In the genomic region with DNA sequence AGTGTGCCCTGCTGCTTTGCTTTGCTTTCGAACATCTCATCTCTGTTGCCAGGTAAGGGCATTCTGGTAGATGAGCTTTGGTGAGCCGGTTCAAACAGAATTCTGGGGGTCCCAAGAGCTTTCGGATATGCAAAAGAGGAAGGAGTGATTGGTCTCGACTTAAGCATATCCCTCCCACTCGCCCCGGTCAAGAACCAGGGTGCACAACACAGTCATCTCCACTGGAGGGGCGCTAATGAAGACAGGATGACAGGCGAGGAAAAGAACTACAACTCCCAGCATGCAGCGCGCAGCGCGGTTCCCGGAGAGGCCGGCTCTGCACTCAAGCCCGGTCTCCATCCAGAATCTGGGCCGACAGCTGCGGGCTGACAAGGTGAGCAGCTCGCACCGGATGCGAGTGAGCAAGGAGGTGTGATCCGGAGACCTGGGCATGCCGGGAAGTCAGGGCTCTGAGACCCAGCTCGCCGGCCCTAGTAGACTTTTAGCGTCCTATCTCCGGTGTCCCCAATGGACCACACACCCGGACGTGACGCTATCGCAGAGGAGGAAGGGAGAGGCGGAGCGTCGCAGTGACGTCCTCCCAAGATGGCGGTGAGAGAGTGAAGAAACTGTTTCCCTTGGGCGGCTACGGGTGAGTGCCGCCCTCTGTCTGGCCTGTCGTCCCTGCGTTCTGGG, we compare ENCODE assay signal across 8 mouse cellular contexts. TPM values are rescaled to one million over a fixed set of nuclear protein-coding genes. Genes with fewer than 3 reads are reported as not detected.
DNase-seq lines count a peak whose midpoint lies in the region; ATAC-seq lines count a peak whose summit lies in the region.

A gene (plus strand): TSS at position 1 of the 675 bp plus-strand sequence.

- peak; percentile 96 for ATAC-seq in hindbrain, embryonic 14.5 days (ENCODE audit: low FRiP score)

- under 1% methylated on average over 40 of the region's 40 CpGs for WGBS in hindbrain, embryonic 14.5 days

- H3K4me2 ChIP-seq in hindbrain, embryonic 14.5 days (replicated peaks), result peak within 1 kb of the TSS; percentile 82

- H3K4me3 ChIP-seq in hindbrain, embryonic 14.5 days (replicated peaks; ENCODE audit: low read length), result peak within 1 kb of the TSS; percentile 73

- peak within 1 kb of the TSS; percentile 79 for H3K9ac ChIP-seq in hindbrain, embryonic 14.5 days

- peak; percentile 99 for DNase-seq in R1 (ENCODE audit: low read depth, low spot score)
- DNase-seq in cerebellum, postnatal 25 days, result peak; percentile 97 to 100
- peak; percentile 98 for DNase-seq in frontal cortex, postnatal 25 days (ENCODE audit: low spot score in 2 of 2)
- peak; percentile 94 for DNase-seq in hindbrain, embryonic 14.5 days (ENCODE audit: low spot score)
- peak; percentile 98 to 99 for DNase-seq in layer of hippocampus, postnatal 36 days
- peak; percentile 98 for DNase-seq in lung, postnatal 36 days
- DNase-seq in retina, postnatal 1 day, result peak; percentile 98
- DNase-seq in urinary bladder, adult 18-20 months (ENCODE audit: low spot score in 2 of 2), result peak; percentile 94 to 99

- H3K36me3 ChIP-seq in hindbrain, embryonic 14.5 days (replicated peaks; ENCODE audit: control insufficient read depth, insufficient read depth), result peaks cover 26% of the 10 kb centered on the region

- peaks cover 15% of the 10 kb centered on the region; the same call in 1 of the 2 replicates for H3K4me1 ChIP-seq in hindbrain, embryonic 14.5 days (replicated peaks; ENCODE audit: control insufficient read depth, insufficient read depth, low read length)

- no peaks in the 10 kb centered on the region for H3K27me3 ChIP-seq in hindbrain, embryonic 14.5 days (ENCODE audit: control insufficient read depth, insufficient read depth, low read length)

- H3K9me3 ChIP-seq in hindbrain, embryonic 14.5 days (ENCODE audit: control insufficient read depth, low read length), result no peaks in the 10 kb centered on the region

- H3K27ac ChIP-seq in hindbrain, embryonic 14.5 days, result peak within 1 kb of the TSS; percentile 89

RNA-seq across cellular contexts. Expression of the gene that starts here (rescaled TPM):
- 33.5 and 33.7 TPM in 2 replicates for polyA plus RNA-seq in hindbrain, embryonic 14.5 days (2014; fragmentation: Nextera tagmentation; extraction: Ambion mirVana)
- total RNA-seq in layer of hippocampus, postnatal 36 days (2021), result 10 to 100 TPM; 18.7 to 19.0 TPM

Comparison
In these comparisons a context has a peak if more than half of its experiments do, and no peak if none do; other contexts are left out.
1. Peak in every context shown above with its lines: DNase-seq, ATAC-seq, H3K4me3 ChIP-seq and H3K27ac ChIP-seq.